Mouse (Mus musculus): ENCODE data around the gene L1cam.

L1cam gene

DNA sequence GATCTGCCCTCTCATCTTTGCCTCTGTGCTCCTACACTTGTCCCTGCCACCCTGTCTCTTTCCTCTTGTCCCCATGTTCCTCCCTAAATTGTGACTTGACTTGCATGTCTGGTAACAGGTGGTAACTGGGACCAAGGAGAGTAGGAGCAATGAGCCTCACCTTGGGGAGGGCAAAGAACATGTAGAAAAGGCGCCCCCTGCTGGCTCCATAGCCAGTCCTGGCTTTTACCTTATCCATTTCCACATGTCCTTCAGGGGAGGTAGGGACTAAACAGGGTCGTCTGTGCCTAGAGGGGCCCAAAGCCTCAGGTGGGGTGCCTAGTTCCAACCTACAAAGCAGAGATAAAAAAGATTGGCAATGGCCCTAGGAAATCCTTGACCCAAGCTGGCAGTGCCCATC lies at the start of gene L1cam:
Gene L1cam (minus strand): TSS at position 387 of the 400 bp plus-strand sequence.
- DNase-seq = peak; percentile 62

DNA sequence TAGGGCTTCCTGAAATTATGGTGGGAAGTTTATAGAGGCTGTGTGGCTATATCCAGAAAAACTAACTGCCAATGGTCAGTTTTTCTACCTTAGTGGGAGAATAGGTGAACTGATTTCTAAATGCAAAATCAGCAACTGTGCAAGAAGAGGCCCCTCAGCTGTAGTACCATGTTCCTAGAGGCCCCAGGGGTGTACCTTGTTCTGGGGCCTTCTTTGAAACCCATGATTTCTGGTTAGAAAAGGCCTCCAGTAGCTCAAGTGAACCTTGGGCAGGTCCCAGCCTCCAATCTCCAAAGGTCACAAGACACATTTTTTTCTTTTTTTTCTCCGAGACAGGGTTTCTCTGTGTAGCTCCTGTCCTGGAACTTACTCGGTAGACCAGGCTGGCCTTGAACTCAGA lies 46.4 kb upstream of the L1cam start:
- no peak for DNase-seq

DNA sequence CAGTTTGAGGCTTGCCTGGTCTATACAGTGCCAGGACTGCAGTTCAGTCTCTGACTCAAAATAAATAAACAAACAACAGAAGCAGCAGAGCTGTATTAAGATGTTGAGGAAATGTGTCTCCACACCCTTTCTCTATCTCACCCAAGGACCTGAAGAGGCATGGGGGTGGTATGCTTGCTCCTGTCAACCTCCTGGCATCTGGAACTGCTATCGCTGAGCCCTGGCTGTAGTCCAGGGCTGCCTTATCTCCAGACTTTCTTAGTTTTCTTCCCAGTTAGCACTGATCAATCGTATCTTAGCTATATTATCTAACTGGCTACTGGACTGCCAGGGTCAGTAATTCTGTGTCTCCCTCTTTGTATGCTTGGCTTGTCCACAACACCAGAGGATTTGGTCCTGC lies 46.0 kb upstream of the L1cam start:
- no peak for DNase-seq

DNA sequence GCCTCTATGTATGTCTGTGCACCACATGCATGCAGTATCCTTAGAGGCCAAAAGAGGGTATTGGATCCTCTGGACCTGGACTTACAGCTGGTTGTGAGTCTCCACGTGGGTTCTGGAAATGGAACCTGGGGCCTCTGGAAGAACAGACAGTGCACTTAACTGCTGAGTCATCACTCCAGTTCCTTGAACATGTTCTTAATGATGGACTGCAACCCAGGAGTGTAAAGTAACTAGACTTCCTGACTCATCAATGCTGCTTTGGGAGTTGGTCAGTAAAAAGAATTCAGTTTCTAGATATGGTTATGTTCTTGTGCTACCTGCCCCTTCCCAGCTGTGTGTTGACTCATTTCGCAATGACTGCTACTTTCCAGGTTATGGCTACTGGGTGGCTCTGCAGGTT lies 36.0 kb upstream of the L1cam start:
- no peak for DNase-seq

DNA sequence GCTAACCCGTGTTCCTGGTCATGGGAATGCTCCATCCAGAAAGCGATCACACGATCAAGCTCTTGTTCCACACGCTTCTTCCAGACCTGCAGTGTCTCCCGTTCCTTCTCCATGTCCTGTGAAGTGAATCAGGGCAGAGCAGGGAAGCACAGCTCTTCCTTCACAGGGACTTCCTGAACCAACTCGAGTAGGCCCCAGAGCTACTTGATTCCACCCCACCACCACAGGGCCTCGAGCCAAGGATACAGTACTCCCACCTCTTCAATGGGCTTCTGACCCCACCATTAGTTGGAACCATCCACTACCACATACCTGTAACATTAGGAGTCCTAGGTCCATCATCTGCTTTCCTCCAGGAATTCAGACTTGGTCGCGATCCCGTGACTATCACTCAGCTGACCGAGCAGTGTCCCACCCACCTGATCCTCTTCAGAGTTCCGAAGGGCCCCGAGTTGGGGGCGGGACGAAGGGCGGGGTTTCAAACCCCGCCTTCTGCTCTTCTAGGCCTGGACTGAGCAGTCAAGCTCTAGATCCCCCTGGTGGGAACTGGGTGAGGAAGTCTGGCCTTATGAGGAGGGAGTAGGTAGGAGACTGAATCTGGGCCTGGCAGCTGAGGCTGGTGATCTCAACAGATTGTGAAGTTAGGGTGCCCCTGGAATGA lies 34.6 kb upstream of the L1cam start, which contains the start of gene Renbp:
Gene Renbp (minus strand): TSS at position 449 of the 661 bp plus-strand sequence.
- DNase-seq = no peak

DNA sequence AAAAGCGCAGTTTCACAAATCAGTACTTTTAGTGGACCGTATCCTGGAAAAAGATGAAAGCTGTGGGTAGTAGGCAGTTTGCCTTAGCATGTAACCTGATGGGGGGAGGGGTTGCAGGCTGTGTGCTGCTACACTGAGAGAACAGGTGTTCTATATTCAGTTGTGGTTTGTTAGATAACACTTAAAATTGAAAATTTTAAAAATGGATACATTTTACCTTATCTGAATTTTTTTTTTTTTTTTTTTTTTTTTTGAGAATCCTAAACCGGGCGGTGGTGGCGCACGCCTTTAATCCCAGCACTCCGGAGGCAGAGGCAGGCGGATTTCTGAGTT lies 26.6 kb upstream of the L1cam start:
- no peak for DNase-seq

DNA sequence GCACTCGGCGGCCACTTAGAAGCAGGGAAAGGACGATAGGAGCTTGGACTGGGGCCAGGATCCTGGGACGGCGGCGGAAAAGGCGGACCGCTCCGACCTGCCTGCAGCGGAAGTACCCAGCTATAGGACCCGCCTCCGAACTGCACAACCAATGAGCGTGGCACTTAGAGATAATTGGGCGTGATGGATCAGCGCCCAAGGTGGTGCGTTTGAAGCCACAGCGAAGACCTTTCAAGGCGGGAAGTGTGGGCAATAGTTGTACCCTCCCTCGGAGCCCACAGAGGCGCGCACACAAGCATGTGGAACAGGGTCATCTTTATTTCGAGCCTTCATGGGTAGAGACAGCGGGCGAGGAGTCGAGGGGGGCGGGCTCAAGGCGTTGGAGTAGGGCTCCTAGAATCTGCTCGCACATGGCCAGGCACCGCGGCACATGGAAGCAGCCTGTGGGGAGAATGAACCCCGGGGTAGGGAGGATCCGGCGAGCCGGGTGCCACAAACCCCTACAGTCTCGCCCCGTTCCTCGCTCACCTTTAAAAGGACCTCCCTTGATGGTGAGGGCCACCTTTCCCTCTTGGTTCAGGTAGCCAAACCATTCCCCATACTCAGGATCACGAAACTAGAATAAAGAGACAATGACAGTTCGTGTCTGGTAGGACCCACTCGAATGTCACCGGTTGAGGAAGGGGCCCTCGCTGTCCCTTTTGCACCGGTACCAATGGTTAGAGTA lies 26.1 kb upstream of the L1cam start, which contains the start of the genes Arhgap4 and Naa10:
Gene Arhgap4 (minus strand): TSS at position 48 of the 727 bp plus-strand sequence.
Gene Naa10 (minus strand): TSS at position 122 of the 727 bp plus-strand sequence.
- peak; percentile 87 for DNase-seq

DNA sequence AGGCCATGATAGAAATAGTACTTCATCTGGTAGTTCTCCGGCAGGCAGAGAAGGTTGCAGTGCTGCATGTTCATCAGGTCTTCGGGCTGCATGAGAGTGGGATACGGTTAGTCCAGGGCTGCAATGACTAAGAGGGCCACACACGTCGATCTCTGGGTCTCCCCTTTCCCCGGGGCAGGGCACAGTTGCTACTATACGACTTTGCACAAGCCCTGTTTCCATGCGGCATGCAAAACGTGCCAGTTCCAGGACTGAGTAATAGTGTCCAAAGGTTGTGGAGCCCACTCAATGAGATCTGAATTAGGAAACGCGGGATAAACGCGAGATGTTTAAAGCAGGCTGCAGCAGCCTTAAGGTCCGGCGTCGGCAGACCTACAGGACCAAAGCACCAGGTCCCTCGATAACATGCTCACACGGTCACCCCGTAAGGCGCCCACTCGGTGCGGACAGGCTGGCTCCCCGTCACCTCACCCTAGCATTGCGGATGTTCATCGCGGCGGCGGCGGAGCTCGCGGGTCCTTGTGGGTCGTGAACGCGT lies 25.4 kb upstream of the L1cam start:
- DNase-seq = no peak

DNA sequence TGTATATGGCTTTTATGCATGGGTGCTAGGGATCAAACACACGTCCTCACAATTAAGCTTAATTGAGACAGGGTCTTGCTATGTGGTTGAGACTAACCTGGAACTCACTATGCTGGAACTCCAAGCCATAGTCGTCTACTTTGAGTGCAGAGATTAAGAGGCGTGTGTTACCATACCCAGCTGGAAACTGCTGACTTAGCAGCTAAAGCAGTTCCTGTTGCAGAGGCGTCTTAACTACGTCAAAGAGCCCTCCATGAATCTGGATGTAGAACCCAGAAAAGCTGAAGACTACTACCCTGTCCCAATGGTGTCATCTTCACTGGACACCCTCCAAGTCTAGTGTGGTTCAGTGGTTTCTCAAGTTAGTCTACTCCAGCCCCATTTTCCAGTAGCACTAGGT lies 22.7 kb upstream of the L1cam start:
- no peak for DNase-seq

DNA sequence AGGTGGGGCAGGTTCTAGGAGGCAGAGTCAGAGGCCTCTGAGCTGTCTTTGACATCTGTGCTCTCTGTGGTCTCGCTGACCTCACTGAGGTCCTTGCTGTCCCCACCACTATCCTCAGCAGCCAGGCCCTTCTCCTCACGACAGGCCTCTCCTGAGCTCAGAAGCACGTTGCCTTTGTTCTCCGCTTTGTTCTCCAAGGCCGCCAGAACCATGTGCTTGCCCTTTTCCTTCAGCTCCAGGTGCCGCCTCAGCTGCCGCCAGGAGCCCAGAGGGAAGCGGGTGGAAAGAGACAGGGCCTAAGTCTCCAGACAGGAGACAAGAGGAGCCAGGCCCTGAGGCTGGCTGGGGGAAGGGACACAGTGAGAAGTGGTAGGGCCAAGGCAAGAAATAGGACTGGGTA lies 21.0 kb upstream of the L1cam start:
- no peak for DNase-seq

DNA sequence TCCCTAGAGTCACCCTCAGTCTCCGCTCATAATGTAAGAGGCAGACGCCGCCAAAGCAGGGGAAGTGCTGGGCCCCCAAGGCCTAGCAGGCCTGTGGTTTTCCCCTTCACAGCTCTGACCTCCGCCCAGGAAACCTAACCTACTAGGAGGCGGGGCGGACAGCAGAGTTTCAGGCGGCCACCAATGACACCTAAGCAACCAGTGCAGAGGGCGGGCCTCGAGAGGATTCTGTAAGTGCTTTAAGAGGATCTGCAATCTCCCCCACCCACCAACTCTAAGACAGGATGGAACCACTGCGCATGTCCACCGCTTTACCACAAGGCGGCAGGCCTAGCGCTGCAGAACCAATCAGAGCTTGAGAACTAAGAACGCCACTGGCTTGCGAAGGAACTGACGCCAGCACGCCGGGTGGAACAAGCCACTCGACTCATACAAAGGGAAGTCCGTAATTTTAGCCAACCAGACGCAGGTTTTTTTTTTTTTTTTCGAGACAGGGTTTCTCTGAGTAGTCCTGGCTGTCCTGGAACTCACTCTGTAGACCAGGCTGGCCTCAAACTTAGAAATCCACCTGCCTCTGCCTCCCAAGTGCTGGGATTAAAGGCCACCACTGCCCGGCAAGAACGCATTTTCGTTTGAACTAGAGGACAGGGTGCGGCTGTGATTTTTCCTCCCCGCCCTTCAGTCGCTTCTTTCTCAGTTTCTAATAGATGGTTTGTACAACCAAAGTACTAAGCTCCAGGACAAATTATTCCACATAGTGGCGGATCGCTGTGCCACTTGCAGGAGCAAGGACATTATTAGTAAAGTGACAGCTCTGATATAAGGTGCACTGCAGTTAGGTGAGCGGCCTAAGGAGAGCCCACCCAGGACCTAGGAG lies 19.2 kb upstream of the L1cam start:
- DNase-seq = peak; percentile 80

DNA sequence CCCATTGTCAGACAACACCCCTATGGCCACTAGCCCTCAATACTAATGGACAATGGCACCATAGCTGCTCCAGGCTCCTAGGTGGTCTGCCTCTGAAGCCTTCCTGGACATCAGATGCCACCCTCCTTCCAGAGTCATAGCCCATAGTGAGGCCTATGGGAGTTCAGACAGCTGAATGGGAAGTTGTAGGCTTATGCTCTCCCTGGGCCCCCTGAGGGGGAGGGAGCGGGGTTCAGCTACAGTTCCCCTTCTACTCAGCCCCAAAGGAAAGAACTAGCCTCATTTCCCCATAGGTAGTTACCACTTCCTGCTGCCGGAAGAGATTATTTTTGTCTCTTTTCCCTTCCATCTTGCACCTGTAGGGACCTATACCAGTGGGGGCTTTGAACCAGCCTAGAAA lies 15.7 kb upstream of the L1cam start:
- DNase-seq = no peak

DNA sequence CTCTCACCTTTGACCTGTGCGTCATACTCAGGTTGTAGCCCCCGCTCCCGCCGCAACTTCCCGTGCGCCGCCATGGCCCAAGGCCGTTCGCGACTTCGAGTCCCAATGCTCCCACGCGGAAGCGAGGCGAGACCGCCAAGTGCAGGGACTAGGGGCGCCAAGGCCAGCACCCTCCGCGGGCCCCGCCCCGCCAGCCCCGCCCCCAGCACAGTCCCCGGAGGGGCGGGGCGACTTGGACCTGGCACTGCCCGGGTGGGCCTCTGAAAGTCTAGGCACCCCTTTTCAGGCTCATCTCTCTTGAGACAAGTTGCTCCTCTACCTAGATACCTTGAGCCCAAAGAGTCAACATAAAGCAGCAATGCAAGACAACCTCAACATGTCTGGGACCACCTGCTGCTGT lies 15.3 kb upstream of the L1cam start:
- DNase-seq = no peak

DNA sequence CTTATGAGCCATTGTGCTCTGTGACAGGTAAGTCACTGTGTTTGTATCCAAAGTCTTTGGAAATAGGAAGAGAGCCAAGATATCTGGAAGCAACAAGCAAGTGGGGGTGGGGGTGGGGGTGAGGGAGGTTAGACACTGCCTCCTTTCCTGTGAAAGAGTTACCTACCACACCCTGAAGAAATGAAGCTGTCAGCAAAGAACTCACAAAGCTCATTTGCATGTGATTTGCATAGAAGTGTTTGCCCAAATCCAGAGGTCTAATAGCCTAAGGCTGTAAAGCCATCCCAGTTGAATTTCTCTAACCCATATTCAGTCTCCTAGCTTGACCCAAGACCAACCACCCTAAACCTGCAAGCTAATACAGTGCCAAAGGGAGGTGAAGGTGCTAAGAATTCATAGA lies 14.5 kb upstream of the L1cam start:
- no peak for DNase-seq

DNA sequence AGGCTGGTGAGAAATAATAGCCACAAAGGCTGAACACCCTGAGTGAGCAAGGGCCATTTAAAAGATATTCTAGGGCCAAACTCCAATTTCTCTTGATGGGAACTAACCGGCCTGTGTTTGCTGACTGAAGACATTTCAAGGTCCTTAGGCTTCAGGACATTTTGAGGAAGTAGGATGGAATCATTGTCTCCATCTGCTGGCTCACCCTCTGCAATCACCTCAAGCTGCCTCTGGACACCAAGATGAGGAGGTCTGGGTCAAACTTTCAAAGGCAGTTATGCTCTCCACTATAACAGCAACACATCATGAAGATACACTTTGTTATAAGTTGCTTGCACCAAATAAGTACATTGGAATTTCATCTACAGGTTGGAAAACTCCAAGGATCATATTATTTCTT lies 14.1 kb upstream of the L1cam start:
- no peak for DNase-seq

DNA sequence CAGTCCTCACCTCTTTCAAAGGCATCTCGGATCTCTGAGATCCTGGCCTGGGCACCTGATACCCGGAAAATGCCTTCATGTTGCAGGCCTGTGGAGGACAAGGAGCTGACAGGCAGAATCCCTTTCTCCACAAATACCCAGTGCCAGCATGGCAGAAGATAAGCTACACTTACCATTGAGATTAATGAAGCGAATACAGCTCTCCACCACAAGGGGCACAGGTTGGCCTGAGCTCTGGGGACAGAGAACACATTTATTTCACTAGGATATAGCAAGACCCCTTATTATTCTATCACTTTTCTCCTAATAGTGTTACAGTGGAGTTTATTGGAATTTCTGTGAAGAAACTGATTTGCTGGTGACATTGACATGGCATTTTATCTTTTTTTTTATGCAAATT lies 2.1 kb upstream of the L1cam start:
- no peak for DNase-seq

DNA sequence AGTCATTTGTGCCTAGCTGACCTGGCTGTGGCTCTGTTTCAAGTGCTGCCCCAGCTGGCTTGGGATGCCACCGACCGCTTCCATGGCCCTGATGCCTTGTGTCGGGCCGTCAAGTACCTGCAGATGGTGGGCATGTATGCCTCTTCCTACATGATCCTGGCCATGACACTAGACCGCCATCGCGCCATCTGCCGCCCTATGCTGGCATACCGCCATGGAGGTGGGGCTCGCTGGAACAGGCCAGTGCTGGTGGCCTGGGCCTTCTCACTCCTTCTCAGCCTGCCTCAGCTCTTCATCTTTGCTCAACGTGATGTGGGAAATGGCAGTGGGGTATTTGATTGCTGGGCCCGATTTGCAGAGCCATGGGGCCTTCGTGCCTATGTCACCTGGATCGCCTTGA lies 3.1 kb downstream of the L1cam start:
- DNase-seq = peak; percentile 52

DNA sequence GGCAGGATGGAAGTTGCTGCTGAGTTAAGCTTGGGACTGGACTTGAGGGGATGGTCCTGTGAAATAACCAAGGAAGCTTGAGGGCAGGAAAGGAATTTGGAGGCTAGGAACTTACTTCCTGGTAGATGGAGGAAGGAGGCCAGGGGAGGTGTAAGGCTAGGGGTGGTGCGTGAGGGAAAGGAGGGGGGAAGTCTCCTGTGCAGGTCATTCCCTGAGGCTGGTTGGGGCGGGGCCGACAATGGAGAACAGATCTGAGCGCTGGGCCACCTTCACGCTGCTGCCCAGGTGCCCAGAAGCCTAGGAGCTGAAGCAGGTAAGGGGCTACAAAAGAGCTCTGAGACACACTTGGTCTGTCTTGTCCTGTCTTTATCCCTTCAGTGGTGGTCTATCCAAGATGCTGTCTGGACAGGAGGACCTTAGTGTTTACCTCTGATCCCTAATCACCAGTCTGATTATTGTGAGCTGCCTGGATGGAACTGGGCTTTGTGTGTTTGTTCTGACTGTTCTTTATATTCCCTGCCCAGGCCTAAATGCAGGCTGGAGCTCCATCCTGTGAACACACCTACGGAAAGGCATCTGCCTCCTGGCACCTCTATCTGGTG lies 4.3 kb downstream of the L1cam start, which contains the start of gene Avpr2:
Gene Avpr2 (plus strand): TSS at position 552 of the 602 bp plus-strand sequence.
- no peak for DNase-seq

DNA sequence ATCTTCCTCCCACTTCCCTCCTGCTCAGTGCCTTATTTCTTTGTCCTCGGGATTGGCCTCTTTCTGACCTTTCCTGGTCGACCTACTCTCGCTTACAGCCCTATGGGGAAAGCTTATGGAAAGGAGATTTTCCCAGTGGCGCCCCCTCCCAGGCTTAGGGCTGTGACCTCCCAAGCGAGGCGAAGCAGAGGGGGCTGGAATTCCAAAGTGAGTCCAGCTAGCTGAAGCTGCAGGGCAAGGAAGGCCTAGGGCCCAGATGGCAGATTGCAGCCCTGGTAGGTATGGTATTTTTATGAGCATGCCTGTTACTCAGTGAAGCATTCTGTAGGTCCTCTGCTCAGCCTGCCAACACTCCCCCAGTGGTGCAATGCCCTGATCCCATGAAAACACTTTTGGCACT lies 14.4 kb downstream of the L1cam start:
- no peak for DNase-seq

DNA sequence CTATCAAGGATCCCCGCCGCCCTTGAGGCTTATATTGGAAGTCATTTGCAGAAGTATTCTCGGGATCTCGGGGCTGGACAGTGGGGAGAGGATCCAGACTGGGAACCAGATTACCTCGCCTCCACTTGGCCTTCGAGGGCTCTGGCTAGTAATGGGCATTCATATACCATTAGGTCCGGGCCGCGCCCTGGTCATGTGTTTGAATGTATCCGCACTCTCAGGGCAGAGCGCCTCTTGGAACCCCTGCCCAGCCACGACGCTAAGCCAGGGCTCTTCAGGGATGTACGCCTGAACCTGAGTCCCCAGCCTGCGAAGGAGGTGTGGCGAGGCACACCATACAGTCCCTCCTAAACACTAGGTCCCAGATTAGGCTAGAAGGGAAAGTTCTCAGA lies 14.9 kb downstream of the L1cam start:
- peak; percentile 30 for DNase-seq

DNA sequence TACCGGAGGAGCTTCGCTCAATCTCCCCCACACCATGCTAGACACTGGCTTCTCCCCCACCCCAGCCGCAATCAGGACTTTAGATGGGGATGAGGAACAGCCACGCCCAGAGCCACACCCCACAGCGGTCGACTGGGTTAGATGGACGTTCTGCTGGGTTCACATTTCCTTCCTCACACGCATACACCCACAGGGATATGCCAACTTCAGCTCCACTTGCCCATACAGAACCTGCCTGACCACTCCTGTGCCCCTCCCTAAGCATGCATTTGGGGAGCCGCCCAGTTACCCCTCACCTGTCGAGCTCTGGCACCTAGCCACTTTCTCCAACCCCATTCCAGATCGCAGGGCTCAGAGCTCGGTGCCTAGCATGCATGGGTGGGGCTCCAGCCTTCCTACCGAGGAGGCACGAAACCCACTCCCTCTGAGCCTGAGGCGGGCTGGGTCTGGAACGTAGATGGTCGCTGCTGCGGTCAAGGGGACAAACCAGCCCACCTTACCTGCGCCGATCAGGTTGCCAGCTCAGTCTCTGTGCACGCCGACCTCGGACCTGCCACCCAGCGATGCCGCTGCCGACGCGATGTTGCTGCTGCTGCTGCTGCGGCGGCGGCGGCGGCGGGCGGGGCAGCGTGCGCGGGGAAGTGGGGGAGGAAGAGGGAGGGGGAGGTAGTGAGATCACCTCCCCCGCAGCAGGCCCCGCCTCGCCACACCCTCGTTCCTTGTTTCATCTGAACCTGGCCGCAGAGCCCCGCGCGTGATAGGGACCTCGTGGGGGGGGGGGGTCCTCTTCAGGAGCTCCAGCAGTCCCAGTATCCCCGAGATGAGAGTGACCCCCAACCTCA lies 15.5 kb downstream of the L1cam start:
- peak; percentile 52 for DNase-seq

DNA sequence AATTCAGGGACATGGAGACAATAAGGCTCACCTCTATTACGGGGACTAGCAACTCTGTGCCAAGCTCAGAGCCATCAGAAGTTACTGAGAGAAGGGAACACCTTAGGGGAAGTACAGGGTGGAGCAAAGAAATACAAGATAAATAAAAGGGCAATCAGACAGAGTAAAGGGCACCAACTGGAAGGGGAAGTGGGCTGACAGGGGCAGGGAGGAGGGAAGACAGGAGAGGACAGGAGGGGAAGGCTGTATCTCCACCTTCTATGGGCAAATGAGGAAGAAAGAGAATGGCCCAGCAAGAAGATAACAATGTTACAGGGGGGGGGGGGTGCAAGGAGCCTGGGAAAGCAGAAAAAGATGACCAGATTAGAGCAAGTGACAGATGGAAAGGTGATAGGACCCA lies 18.9 kb downstream of the L1cam start:
- no peak for DNase-seq
